Mouse (Mus musculus) c-Kit-positive CD71-negative TER-119-negative erythroid progenitor cells, embryonic 14.5 days (primary cell): ENCODE results near the gene Tgfbr3.

Source experiments
- DNase-seq: peaks from one replicate; pipeline ENCODE4 v3.0.0-alpha.2; 2013; ENCODE audit warnings: low read depth

Tgfbr3 gene

GRCm38 (mm10) chr5:107110089-107110879 lies 179.1 kb downstream of the Tgfbr3 start:
- no peak for DNase-seq

GRCm38 (mm10) chr5:107109416-107109815 lies 180.0 kb downstream of the Tgfbr3 start:
- DNase-seq = no peak

- no peak for DNase-seq
Observed at GRCm38 (mm10) chr5:107106793-107107192, 182.6 kb downstream of the Tgfbr3 start.

- no peak for DNase-seq
Observed at GRCm38 (mm10) chr5:107106139-107106538, 183.3 kb downstream of the Tgfbr3 start.

- DNase-seq = no peak
Observed at GRCm38 (mm10) chr5:107103591-107103990, 185.8 kb downstream of the Tgfbr3 start.

GRCm38 (mm10) chr5:107102916-107103315 lies 186.5 kb downstream of the Tgfbr3 start:
- DNase-seq = no peak

- no peak for DNase-seq
Observed at GRCm38 (mm10) chr5:107101684-107102083, 187.7 kb downstream of the Tgfbr3 start.

- no peak for DNase-seq
Observed at GRCm38 (mm10) chr5:107101135-107101534, 188.3 kb downstream of the Tgfbr3 start.

- DNase-seq = no peak
Observed at GRCm38 (mm10) chr5:107099634-107100033, 189.8 kb downstream of the Tgfbr3 start.

GRCm38 (mm10) chr5:107099076-107099475 lies 190.4 kb downstream of the Tgfbr3 start:
- DNase-seq = no peak

- DNase-seq = no peak
Observed at GRCm38 (mm10) chr5:107098007-107098406, 191.4 kb downstream of the Tgfbr3 start.

- DNase-seq = no peak
Observed at GRCm38 (mm10) chr5:107097314-107097713, 192.1 kb downstream of the Tgfbr3 start.

GRCm38 (mm10) chr5:107094233-107094632 lies 195.2 kb downstream of the Tgfbr3 start:
- no peak for DNase-seq

- no peak for DNase-seq
Observed at GRCm38 (mm10) chr5:107093253-107093652, 196.2 kb downstream of the Tgfbr3 start.

- no peak for DNase-seq
Observed at GRCm38 (mm10) chr5:107092137-107092536, 197.3 kb downstream of the Tgfbr3 start.

- DNase-seq = no peak
Observed at GRCm38 (mm10) chr5:107089966-107090365, 199.5 kb downstream of the Tgfbr3 start.

GRCm38 (mm10) chr5:107087829-107088808 lies 201.3 kb downstream of the Tgfbr3 start:
- DNase-seq = no peak

GRCm38 (mm10) chr5:107087291-107087690 lies 202.1 kb downstream of the Tgfbr3 start:
- DNase-seq = no peak

GRCm38 (mm10) chr5:107086166-107086565 lies 203.3 kb downstream of the Tgfbr3 start:
- no peak for DNase-seq

- no peak for DNase-seq
Observed at GRCm38 (mm10) chr5:107084431-107084830, 205.0 kb downstream of the Tgfbr3 start.

- no peak for DNase-seq
Observed at GRCm38 (mm10) chr5:107082011-107082410, 207.4 kb downstream of the Tgfbr3 start.

- no peak for DNase-seq
Observed at GRCm38 (mm10) chr5:107080986-107081624, 208.3 kb downstream of the Tgfbr3 start.
